Mouse (Mus musculus) ES-E14 (cell line): ENCODE results near the gene Gpatch2. TPM values are rescaled to one million over a fixed set of nuclear protein-coding genes. Genes with fewer than 3 reads are reported as not detected.

Experiments
- DNase-seq: peaks from one replicate; pipeline ENCODE4 v3.0.0-alpha.2; 2013; ENCODE audit warnings: low read depth, low spot score
- H3K27ac ChIP-seq: 2 replicates; pipeline ENCODE4 v1.5.1; 2012; ENCODE audit warnings: low read depth, mild to moderate bottlenecking, low read length, moderate library complexity, mixed read lengths; ENCODE audit not compliant: poor library complexity, insufficient read depth, severe bottlenecking
- H3K36me3 ChIP-seq: 2 replicates; pipeline ENCODE4 v1.6.1; 2012; ENCODE audit warnings: mild to moderate bottlenecking, low read length, moderate library complexity, mixed read lengths; ENCODE audit not compliant: control insufficient read depth, poor library complexity, insufficient read depth, severe bottlenecking
- H3K4me1 ChIP-seq, 2 experiments: fragments of 150-350 bp in 1 of 2; sonication (generic) in 1 of 2; 2 replicates each; pipeline ENCODE4 v1.6.1; 2012; ENCODE audit warnings: low read length in 2 of 2, mild to moderate bottlenecking in 1 of 2, mixed read lengths in 1 of 2; ENCODE audit not compliant: control insufficient read depth in 2 of 2, insufficient read depth in 2 of 2, poor library complexity in 1 of 2
- H3K4me3 ChIP-seq, 2 experiments: fragments of 150-350 bp in 1 of 2; sonication (generic) in 1 of 2; 2 replicates each; pipeline ENCODE4 v1.5.1; 2012; ENCODE audit warnings: low read length in 2 of 2, low read depth in 1 of 2, mild to moderate bottlenecking in 1 of 2, mixed read lengths in 1 of 2; ENCODE audit not compliant: insufficient read depth in 1 of 2, poor library complexity in 1 of 2, severe bottlenecking in 1 of 2
- H3K9ac ChIP-seq: 2 replicates; pipeline ENCODE4 v1.6.1; 2012; ENCODE audit warnings: low read depth, mild to moderate bottlenecking, low read length, mixed read lengths; ENCODE audit not compliant: poor library complexity, insufficient read depth, severe bottlenecking
- H3K9me3 ChIP-seq: fragments of 150-350 bp; sonication (generic); 2 replicates; pipeline ENCODE4 v1.6.1; 2012; ENCODE audit warnings: low read depth, mild to moderate bottlenecking, low read length; ENCODE audit not compliant: control insufficient read depth, insufficient read depth
- CHD2 ChIP-seq: IDR thresholded peaks from 2 replicates; pipeline ENCODE4 v1.6.1; 2014; ENCODE audit warnings: mild to moderate bottlenecking, low read depth, low read length, inconsistent platforms
- HCFC1 ChIP-seq: IDR thresholded peaks from 2 replicates; pipeline ENCODE4 v1.6.1; 2012; ENCODE audit warnings: low read length, inconsistent platforms, borderline replicate concordance; ENCODE audit not compliant: insufficient read depth
- MAFK ChIP-seq: IDR thresholded peaks from 2 replicates; pipeline ENCODE4 v1.6.1; 2014; ENCODE audit warnings: mild to moderate bottlenecking, low read depth, low read length, inconsistent platforms; ENCODE audit not compliant: insufficient read depth
- ZC3H11A ChIP-seq: IDR thresholded peaks from 2 replicates; pipeline ENCODE4 v1.6.1; 2012; ENCODE audit warnings: low read depth, mild to moderate bottlenecking, inconsistent platforms, low read length, borderline replicate concordance
- ZNF384 ChIP-seq: IDR thresholded peaks from 2 replicates; pipeline ENCODE4 v1.6.1; 2012; ENCODE audit warnings: low read depth, low read length, inconsistent platforms
- in situ Hi-C, 2 experiments: fragments of 600-800 bp; cut with MboI; formaldehyde crosslinking; loops; one replicate each; pipeline ENCODE4 v1.15.1; 2025; ENCODE audit warnings: low sequenced_read_pairs in 2 of 2, inconsistent platforms in 1 of 2; ENCODE audit not compliant: unreplicated experiment in 2 of 2
- total RNA-seq: library from RNA; depleted of rRNA; stranded (reverse); fragments of 300-350 nt; gene quantifications from 2 replicates; pipeline ENCODE4 v1.2.3, GENCODE M21; 2012

Gpatch2 gene
- total RNA-seq, 1 experiment, result 22.4 TPM

- H3K4me3 ChIP-seq, result no peak overlapping the region
- H3K36me3 ChIP-seq, result no peaks in the 10 kb centered on the region
- in situ Hi-C loops, result no loop called here
- TF ChIP-seq MAFK (no peak), CHD2 (no peak), HCFC1 (no peak), ZC3H11A (no peak)
- no peak overlapping the region for H3K9ac ChIP-seq
- no peak for DNase-seq
- H3K27ac ChIP-seq, result no peak overlapping the region
- H3K9me3 ChIP-seq, result no peaks in the 10 kb centered on the region
- no peaks in the 10 kb centered on the region for H3K4me1 ChIP-seq
These were observed 43.4 kb downstream of the Gpatch2 start for GRCm38 (mm10) chr1:187258756-187259155.

DNA sequence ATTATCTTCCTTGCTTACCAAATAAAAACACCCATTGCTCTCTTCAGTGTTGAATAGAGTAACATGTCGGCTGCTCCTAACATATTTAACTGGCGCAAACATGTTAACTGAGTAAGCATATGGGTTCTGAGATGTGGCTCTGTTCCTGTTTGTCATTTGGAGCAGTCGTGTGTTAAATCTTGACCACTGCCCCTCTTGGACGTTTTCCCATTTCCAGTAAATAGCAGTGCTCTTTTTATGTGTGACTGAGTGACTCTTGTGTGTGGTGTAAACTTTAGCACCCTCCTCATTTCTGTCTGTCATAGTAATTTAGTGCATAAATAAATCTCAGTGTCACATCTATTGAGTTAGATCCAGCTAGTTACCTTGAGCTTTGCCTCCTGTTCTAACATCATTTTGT lies 52.3 kb downstream of the Gpatch2 start:
- H3K36me3 ChIP-seq, result no peaks in the 10 kb centered on the region
- H3K9ac ChIP-seq, result no peak overlapping the region
- DNase-seq, result no peak
- H3K27ac ChIP-seq, result no peak overlapping the region
- H3K9me3 ChIP-seq, result no peaks in the 10 kb centered on the region
- TF ChIP-seq ZC3H11A, result no peak
- no peak for TF ChIP-seq HCFC1
- no peak for TF ChIP-seq MAFK
- TF ChIP-seq ZNF384, result no peak
- no peak for TF ChIP-seq CHD2
- no peak overlapping the region for H3K4me3 ChIP-seq
- in situ Hi-C loops, result no loop called here
- peaks cover 0 to 4% of the 10 kb centered on the region in 2 experiments; a peak in 1 of 4 replicates for H3K4me1 ChIP-seq

DNA sequence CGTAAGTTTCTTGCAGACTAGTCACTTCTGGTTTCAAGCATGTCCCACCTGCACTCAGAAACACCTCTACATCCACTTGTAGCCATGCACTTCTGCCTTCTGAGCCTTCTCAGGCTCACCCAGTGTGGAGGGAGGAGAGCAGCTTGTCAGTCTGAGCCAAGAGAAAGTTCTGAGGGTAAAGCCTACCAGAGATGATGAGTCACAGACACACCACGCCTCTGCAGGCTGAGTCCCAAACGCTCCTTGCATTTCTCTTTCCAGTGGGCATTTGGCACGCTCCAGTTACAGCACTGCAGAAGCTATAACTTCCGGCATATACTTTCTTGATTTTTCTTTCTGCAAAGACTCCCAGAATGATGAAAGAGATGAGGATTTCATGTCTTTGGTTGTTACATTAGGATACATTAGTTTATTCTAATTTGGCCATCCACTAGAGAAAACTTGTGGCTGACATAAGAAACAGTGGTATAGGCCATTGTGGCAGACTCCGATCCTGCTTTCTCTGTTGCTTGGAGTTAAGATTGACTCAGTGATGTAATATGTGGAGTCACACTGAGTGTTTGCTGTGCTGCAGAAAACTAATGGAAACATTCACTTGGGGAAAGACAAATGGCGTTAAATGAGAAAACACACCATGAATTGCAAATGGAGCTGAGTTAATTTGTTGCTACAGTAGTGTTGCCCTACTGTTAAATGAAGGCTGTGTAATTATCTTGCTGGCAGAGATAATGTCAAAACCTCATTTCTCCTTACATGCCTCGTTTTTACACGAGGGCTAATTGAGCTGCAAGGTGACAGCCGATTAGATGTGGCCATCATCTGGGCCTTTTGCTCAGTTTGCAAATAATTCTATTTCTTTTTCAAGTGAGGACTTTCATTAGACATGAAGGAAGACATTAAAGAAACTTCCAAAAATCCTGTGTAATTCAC lies 55.3 kb downstream of the Gpatch2 start:
- Histone ChIP-seq H3K27ac (no peak overlapping the region), H3K9ac (no peak overlapping the region)
- no peak for TF ChIP-seq HCFC1
- TF ChIP-seq CHD2, result no peak
- no peak for TF ChIP-seq MAFK

DNA sequence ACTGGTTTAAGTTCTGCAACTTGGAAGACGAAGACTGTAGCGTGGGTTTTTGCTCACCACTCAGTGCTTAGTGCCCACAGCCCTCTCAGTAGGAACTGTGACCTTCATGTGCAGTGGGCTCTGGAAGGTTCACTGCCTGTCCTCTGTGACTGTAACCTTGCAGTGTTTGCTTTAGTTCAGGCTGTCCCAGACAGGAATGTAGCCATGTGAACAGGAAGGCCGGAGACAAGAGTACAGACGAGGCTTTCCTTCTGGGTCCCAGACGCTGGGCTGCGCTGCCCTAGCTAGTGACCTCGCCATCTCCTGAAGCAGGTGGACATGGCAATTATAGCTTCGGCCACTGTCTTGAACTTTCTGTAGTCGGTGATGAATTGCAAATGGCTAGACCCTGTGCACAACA lies 62.0 kb downstream of the Gpatch2 start:
- TF ChIP-seq ZNF384 (no peak), ZC3H11A (no peak), HCFC1 (no peak), MAFK (no peak), CHD2 (no peak)
- no peak for DNase-seq
- H3K36me3 ChIP-seq, result no peaks in the 10 kb centered on the region; the same call in 1 of the 2 replicates
- no peak overlapping the region for H3K27ac ChIP-seq
- H3K9ac ChIP-seq, result no peak overlapping the region
- H3K4me3 ChIP-seq, result no peak overlapping the region
- H3K4me1 ChIP-seq, result peaks cover 0 to 4% of the 10 kb centered on the region in 2 experiments; a peak in 1 of 4 replicates
- H3K9me3 ChIP-seq, result no peaks in the 10 kb centered on the region
- in situ Hi-C loops, result no loop called here

More for the DNA sequence above, 55.3 kb downstream of the Gpatch2 start:
- Histone ChIP-seq H3K4me3 (no peak overlapping the region), H3K36me3 (no peaks in the 10 kb centered on the region), H3K4me1 (peaks cover 0 to 4% of the 10 kb centered on the region in 2 experiments; a peak in 1 of 4 replicates), H3K9me3 (no peaks in the 10 kb centered on the region)
- no peak for DNase-seq
- in situ Hi-C loops, result no loop called here
